Mouse (Mus musculus): ENCODE measurements around the gene Ddx6.

The Ddx6 gene

DNA sequence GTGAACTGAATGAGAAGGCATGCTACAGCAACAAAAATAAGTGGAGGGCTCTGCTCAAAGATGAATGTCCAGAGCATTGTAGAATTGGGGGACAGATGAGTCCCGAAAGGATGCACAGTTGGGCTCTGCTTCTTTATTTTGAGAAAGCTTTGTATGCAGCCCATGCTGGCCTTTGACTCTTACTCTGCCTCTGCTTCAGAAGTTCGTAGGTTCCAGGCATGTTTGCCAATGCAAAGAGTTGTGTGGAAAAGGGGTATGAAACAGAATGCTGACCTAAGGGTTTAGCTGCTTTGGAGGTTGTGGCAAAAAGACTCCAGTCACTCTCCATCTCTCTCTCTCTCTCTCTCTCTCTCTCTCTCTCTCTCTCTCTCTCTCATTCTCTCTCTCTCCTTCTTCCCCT lies 36.9 kb downstream of the Ddx6 start:
- DNase-seq (ENCODE audit: low spot score) = no peak

DNA sequence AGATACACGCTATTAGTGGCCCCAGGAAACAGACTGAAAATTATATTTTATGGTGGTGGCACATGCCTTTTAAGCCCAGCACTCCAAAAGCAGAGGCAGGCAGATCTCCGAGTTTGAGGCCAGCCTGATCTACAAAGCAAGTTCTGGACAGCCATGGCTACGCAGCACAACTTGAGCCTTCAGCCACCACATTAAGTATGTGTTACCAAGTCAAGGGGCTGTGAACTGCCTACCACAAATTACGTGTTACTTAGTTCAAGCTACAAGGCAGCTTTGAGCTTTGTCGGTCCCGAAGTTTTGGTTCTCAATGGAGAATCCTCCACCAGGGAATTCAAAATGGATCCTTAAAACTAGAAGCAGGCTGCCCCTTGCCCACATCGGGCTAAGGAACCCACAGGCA lies 38.4 kb downstream of the Ddx6 start:
- no peak for DNase-seq (ENCODE audit: low spot score)

DNA sequence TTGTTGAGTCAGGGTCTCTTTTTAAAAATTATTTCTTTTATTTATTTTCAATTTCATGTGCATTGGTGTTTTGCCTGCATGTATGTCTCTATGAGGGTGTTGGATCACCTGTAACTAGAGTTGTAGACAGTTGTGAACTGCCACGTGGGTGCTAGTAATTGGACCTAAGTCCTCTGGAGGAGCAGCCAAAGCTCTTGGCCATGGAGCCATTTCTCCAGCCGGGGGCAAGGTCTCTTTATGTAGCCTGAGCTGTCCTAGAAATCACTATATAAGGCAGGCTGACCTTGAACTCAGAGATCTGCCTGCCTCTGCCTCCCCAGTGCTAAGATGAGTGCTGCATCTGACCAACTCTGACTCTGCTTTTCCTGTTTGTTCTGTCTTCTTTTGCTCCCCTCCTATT lies 39.5 kb downstream of the Ddx6 start:
- DNase-seq (ENCODE audit: low spot score) = no peak

DNA sequence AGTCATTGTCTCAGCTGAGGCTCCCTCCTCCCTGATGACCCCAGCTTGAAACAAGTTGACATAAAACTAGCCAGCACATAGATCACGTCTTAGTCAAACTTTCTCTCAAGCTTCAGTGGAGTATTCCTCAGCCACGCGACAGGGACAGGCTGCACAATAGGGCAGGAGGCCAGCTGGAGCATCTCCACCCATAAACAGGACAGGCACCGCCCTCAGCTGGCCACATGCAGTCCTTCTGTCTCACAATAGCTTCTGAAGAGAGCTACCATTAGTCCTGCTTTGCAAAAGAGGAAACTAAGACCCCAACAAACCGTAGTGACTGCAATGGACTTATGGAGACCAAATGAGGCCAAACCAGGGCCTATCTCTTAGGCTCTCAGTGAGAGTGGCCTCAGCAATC lies 40.8 kb downstream of the Ddx6 start:
- DNase-seq (ENCODE audit: low spot score) = peak; percentile 28

DNA sequence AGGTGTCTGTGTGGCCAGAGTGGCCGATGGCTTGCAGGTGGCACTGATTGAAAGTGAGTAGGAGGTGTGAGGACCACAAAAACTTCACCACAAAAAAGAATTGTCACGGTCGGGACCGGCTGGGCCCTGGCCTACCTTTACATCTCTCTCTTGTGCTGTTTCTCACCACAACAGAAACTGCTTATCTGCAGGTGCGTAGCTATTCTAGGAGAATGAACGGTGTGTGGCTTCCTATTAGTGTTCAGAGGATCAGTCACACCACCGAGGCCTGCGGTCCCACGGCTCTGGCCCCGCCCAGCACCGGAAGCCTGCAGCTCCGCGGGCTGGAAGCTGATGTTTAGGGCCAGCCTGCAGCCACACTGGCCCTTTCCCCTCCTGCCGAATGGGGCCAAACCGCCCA lies 41.2 kb downstream of the Ddx6 start:
- DNase-seq (ENCODE audit: low spot score) = peak; percentile 38

DNA sequence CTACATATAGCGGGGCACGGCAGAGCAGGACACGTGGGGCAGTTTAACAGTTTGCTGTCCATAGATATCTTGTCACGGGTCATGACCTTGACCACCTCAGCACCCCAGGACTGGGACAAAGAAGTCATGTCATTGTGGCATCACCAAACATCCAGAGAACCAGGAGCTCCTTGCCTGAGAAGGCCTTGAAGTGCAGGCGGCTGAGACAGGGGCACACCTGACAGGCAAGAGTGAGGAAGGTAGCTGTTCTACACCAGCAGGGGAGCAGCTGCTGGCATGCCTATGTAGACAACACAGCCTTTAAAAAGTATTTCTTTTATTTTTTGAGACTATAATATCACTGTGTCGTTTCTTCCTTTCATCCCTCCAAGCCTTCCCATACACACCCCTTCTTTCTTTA lies 41.7 kb downstream of the Ddx6 start:
- no peak for DNase-seq (ENCODE audit: low spot score)

DNA sequence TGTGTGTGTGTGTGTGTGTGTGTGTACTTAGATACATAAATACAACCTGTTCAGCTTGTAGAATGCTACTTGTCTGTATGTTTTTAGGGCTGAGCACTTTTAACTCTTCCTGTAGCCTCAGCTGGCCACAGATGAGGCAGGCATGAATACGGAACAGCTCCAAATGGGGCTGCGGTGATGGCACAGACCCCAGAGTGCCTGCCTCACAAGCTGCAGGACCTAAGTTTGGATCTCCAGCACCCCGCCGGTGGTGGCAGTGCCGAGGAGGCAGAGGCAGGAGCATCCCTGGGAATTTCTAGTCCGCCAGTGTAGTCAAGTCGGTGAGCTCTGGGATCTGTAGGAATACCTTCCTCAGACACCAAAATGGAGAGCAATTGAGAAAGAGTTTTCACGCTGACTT lies 42.3 kb downstream of the Ddx6 start:
- no peak for DNase-seq (ENCODE audit: low spot score)

DNA sequence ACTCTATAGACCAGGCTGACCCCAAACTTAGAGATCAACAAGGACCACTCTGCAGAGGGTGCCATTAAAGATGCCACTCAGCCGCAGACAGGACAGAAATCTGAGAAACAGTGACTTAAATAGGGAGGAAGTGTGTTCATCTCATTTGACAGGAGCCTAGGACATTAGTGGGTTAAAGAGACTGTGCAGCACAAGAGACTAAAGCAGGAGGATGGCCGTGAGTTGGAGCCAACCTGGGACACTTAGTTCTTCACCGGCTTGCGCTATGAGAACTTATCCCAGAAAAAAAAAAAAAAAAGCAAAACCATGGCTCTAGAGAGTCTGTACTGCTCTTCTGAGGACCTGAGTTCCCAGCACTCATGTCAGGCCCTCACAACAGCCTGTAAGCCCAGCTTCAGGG lies 43.0 kb downstream of the Ddx6 start:
- no peak for DNase-seq (ENCODE audit: low spot score)

DNA sequence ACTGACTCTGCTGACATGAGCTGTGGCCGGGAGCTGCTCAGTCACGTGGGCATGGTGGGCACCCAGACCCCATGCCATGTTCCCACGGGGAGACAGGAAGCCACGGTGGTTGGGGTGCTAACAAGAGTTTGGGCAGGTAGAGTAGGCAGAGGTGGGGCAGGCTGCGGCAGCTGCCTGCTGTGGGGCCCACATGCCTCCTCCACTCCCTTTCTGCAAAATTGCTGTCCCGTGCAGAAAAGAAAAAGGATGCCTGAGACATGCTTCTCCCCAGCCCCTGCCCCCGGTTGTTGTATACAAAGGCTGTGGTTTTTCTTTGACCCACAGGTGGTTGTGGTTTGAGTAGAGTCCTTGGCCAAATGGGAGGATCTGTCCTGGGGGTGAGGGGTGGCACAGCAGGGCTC lies 44.2 kb downstream of the Ddx6 start:
- no peak for DNase-seq (ENCODE audit: low spot score)

DNA sequence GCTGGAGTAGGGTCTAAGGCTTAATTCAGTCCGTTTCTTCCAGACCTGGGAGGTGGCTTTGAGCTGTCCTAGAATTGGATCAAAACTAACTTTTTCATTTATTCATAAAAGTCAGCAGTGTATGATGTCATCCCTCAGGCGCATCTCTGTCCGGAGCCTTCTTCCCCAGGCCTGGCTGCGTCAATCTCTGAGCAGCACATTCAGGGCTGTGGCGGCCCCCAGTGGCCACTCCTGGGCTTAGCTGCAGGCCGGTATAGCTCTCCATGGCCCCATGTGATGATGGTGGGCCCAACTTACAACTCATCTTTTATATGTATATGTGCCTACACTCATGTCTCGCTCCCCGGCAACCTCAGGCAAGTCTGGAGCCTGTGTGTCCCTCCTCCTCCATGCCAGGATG lies 47.3 kb downstream of the Ddx6 start:
- peak; percentile 68 for DNase-seq (ENCODE audit: low spot score)

DNA sequence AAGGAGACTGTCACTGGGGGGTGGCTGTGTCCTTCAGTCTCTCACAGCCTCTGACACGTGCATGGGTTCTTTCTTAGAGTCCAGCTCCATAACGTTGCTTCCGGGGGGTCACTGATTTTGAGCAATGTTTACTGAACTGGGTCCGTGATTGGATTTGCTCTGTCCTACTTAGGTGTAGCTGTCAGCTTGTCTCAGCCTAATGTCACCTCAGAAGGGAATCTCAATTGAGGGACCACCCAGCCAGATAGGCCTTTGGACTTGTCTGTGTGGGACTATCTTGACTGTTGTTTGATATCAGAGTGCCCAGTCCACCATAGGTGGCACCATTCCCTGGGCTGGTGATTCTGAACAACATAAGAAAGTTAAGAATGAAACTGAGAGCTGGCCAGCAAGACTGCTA lies 49.2 kb downstream of the Ddx6 start:
- no peak for DNase-seq (ENCODE audit: low spot score)

DNA sequence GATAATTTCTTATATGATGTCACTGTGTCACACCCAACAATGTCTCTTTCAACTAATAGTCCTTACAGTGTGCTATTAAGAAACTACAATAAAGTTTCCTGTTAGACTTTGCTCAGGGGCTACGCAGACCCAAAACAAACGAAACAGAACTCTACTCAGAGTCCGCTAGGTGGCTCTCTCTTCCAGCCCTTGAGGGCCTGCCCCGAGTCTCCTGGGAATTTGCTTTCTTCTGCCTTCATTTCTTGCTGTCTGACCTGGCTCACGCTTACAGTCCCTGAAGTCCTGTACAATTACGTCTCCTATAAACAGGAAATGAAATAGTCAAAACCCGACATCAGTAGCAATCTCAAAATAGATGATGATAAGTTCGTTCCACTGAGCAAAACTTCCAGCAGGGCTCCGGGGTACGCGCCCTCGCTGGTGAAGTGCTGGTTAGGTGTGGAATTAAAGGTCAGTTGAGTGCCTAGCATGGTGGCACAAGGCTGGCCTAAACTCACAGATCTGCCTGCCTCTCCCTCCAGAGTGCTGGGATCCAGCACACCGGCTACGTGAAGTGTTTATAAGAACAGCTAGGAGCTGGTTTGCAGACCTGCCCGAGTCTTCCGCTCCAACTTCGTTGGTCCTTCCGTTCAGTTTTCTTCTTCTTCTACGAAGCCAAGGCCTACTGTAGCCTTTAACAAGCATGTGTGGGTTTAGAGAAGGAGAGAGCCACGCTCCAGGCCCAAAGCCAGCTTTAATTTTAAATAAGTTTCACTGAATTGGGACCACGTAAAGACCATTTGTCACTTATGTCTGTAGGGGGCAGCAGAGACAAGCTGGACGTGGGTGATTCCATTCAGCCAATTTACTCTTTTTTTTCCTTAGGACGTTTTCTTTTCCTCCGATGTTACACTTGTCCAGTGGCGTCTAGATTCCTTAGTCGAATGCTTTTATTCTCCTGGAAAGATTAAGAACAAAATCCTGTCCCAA lies 50.7 kb downstream of the Ddx6 start:
- DNase-seq (ENCODE audit: low spot score) = peak; percentile 88

DNA sequence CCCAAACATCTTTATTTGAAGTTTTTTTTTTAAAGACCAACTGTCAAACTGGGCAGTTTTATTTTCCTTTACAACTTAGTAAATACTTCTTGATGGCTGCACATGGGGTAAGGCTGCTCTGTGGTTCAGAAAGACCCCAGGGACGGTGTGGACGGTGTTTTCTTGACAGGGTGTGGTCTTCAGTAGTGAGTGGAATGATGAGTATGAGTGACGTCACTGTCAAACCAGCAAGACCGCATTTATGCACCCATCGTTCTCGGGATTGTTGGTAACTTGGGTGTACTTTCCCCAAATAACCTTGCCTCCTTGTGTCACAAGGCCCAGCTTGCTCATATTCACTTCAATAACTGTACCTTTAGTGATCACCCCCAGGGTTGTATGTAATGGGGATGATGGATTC lies 59.0 kb downstream of the Ddx6 start:
- no peak for DNase-seq (ENCODE audit: low spot score)

DNA sequence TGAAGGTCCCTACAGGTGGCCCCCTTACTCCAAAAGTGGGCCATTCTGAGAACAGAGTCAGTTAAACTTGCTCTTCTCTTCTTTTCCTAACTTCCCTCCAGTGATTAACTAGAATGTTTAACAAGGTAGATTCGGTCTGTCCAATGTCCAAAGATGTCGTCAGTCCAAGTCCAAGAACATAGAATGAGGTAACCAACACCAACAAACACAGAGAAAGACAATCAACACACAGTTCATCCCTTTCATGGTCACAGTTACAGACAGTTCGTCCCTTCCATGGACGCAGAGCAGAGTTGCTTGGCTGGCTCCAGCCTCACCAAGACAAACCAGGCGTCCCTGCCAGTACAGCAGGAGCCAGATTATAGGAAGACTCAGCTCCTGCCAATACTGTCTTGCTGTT lies 66.7 kb downstream of the Ddx6 start:
- DNase-seq (ENCODE audit: low spot score) = no peak

DNA sequence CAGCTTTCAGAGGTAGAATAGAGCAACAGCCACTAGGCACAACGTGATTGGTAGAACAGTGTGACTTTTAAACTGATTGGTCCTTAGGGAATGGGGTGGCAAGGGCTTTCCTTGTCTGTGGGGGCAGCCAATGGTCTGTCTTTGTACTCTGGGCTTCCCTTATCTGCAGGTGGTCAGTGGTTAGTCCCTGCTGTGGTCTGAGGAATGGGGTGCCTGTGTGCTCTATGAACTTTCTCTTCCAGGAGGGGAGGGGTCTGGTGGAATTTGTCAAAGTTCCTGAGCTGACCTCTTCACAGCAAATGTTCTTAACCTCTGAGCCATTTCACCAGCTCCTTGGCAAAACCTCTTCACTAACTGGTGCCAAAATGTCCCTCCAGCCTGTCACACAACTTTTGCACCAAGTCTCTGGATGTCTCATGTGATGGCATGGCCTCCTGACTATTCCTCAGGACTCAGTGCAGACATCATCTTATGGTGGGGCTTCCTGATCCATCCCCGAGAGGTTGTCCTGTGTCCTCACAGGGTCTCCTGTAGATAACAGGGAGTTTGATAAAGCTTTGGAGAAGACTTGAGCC lies 67.7 kb downstream of the Ddx6 start:
- DNase-seq (ENCODE audit: low spot score) = no peak

DNA sequence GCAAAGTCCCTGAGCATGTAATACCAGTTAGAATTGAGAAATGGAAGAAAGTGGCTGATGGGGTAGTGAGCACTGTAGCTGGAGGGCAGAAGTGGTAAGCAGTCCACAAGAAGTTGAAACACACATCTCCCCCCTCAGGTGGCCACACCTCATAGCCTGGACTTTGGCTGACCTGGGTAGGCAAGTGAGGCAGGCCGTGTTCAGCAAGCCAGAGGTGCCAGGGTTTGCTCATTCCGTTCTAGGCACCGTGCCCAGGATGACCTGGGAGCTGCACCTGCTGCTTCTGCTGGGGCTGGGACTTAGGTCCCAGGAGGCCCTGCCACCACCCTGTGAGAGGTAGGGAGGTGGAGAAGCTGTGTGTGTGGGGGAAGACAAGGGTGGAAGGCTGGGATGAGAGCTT lies 68.3 kb downstream of the Ddx6 start, which contains the start of gene Treh:
Gene Treh (plus strand): TSS at position 229 of the 400 bp plus-strand sequence.
- DNase-seq (ENCODE audit: low spot score) = no peak

DNA sequence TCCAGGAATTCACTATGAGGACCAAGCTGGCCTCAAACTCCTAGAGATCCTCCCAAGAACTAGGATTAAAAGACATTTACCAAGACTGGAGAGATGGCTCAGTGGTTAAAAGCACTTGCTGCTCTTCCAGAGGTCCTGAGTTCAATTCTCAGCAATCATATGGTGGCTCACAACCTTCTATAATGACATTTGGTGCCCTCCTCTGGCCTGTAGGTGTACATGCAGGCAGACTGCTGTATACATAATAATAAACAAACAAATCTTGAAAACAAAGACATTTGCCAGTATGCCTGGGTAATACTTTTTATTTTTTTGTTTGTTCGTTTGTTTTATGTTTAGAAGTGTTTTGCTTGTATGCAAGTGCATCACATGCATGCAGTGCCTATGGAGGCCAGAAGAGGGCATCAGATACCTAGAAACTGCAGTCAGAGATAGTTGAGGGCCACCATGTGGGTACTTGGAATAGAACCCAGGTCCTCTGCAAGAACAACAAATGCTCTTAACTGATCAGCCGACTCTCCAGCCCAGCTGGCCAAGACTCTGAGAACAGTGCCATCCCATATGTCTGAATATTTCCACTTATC lies 73.7 kb downstream of the Ddx6 start:
- no peak for DNase-seq (ENCODE audit: low spot score)

DNA sequence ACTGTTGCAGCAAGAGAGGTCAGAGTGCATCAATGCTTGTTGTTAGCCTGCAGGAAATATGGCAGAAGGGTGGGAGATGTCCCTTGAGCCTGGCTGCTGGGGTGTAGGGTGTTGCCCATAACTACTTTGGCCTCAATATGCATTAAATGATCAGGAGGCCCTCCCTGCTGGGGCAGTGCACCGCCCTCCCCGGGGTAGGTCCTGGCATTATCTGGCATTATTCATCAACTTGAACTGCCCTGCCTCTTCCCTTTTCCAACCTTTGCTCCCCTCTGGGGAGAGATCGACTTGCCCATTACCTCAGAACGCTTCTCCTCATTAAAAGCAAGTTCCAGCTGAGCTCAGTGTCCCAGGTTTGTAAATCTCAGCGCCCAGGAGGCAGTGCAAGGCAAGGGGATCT lies 74.9 kb downstream of the Ddx6 start:
- DNase-seq (ENCODE audit: low spot score) = no peak

DNA sequence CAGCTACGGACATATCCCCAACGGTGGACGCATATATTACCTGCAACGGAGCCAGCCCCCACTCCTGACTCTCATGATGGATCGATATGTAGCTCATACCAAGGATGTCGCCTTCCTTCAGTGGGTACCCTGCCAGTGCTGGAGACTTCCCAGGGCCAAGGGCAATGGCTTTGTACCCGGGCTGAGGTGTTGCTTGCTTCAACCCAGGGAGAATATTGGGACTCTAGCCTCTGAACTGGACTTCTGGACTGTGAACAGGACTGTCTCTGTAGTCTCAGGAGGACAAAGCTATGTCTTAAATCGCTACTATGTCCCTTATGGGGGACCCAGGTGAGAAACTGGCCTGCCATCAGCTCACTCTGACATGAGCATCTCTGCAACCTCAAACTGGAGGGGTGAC lies 78.4 kb downstream of the Ddx6 start:
- DNase-seq (ENCODE audit: low spot score) = no peak

DNA sequence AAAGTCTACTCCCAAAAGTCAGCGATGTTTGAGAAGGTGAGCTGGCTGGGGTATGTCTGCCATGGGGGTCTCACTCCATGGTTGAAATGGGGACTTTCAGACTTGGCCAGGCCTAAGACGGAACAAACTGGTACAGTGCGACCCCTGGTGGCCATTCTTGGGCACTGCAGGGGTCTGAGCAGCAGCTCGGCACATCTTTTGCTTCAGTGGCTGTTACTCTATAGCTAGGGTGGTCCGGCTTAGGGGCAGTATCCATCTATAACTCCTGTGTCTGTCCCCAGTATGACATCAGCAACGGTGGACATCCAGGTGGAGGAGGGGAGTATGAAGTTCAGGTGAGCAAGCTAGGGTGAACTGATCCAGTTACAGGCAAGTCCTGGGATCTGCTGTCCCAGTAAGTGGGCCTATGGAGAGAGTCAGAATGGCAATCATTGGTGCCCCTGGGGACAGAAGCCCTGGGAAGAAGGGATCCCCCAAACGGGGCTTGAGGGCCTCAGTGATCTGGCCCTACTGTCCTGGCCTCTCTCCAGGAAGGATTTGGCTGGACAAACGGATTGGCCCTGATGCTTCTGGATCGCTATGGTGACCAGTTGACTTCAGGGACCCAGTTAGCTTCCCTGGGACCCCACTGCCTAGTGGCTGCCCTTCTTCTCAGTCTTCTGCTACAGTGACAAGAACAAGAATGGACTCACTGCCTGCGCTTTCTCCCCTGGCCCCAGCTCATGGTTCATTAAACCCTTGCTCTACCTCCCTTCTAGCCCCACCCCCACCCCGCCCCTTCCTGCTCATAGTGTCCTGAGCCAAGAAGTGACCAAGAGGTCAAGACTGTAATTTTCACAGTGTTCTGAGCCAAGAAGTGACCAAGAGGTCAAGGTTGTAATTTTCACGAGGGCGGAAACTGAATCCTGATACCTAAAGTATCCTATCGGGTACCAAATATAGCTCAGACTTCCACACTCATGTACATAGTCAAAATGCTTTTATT lies 80.9 kb downstream of the Ddx6 start:
- peak; percentile 70 for DNase-seq (ENCODE audit: low spot score)

DNA sequence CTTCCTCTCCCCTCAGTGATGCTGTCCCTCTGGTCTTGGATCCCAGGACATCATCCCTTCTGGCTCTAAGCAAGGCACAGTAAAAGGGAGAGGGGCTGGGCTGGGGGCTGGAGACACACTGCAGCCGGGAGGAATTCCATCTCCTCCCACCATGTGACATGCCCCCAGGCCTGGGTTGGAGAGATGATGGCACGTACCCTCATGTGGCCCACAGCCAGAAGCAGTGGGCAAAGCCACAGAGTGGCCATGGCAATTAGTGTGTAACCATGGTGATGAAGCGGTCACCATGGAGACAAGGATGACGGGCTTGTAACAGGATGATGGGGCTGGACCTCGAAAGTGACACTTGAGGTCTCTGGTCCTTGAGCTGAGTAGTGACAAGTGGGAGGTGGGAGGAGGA lies 81.9 kb downstream of the Ddx6 start:
- DNase-seq (ENCODE audit: low spot score) = peak; percentile 67

DNA sequence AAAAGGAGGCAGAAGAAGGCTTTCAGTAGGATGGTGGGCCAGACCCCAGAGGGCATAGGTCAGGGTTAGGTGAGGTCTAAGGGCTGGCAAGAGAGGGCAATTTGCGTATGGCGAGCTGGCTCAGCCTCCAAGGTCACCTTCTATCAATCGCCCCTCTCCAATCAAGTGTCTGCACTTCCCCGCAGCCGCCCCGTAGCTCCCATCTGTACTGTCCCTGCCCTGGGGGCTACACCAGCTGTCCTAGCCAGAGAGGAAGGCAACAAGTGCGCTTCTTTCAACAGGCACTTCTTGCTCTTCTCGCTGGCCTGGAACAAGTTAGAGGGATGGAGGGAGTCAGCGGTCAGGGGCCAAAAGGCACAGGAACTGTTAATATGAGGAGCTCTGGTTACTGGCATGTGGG lies 83.3 kb downstream of the Ddx6 start:
- no peak for DNase-seq (ENCODE audit: low spot score)

Measured in MN1 (cell line).